Mouse (Mus musculus) CH12F3 (cell line): ENCODE measurements around the gene 2210016L21Rik.
"Not testable (repeated sequence)": the region's sequence is repeated elsewhere in the genome, so short reads cannot be mapped to it uniquely, and the experiment has no call there.

Experiments
- in situ Hi-C: fragments of 300-500 bp; cut with MboI; formaldehyde crosslinking; loops from 2 replicates; pipeline ENCODE4 v1.14.3; 2020; ENCODE audit warnings: low sequenced_read_pairs

Gene 2210016L21Rik

GRCm38 (mm10) chr5:114941138-114941537 lies 820 bp upstream of the 2210016L21Rik start:
- in situ Hi-C loops = not testable (repeated sequence)

- in situ Hi-C loops = no loop called here
These were observed 790 bp downstream of the 2210016L21Rik start for GRCm38 (mm10) chr5:114942766-114943130.

GRCm38 (mm10) chr5:114945072-114945471 lies 3.1 kb downstream of the 2210016L21Rik start:
- in situ Hi-C loops = no loop called here

GRCm38 (mm10) chr5:114948891-114949290 lies 6.9 kb downstream of the 2210016L21Rik start:
- in situ Hi-C loops = no loop called here

GRCm38 (mm10) chr5:114949316-114949715 lies 7.4 kb downstream of the 2210016L21Rik start:
- in situ Hi-C loops = no loop called here

- in situ Hi-C loops = no loop called here
These were observed 7.9 kb downstream of the 2210016L21Rik start for GRCm38 (mm10) chr5:114949812-114950211.

- in situ Hi-C loops = no loop called here
These were observed 8.7 kb downstream of the 2210016L21Rik start for GRCm38 (mm10) chr5:114950669-114951068.

- in situ Hi-C loops = no loop called here
These were observed 9.4 kb downstream of the 2210016L21Rik start for GRCm38 (mm10) chr5:114951279-114951880.

GRCm38 (mm10) chr5:114953326-114953725 lies 11.4 kb downstream of the 2210016L21Rik start:
- in situ Hi-C loops = no loop called here

- in situ Hi-C loops = no loop called here
These were observed 16.1 kb downstream of the 2210016L21Rik start for GRCm38 (mm10) chr5:114958069-114958468.

- in situ Hi-C loops = no loop called here
These were observed 19.8 kb downstream of the 2210016L21Rik start for GRCm38 (mm10) chr5:114961590-114962360.

- in situ Hi-C loops = no loop called here
These were observed 22.5 kb downstream of the 2210016L21Rik start for GRCm38 (mm10) chr5:114964315-114964966.

GRCm38 (mm10) chr5:114964967-114965898 lies 23.3 kb downstream of the 2210016L21Rik start:
- in situ Hi-C loops = no loop called here

GRCm38 (mm10) chr5:114967523-114968268 lies 25.7 kb downstream of the 2210016L21Rik start:
- in situ Hi-C loops = no loop called here

- in situ Hi-C loops = no loop called here
These were observed 26.7 kb downstream of the 2210016L21Rik start for GRCm38 (mm10) chr5:114968651-114969050.

GRCm38 (mm10) chr5:114969064-114969463 lies 27.1 kb downstream of the 2210016L21Rik start:
- in situ Hi-C loops = no loop called here

GRCm38 (mm10) chr5:114969609-114970215 lies 27.8 kb downstream of the 2210016L21Rik start:
- in situ Hi-C loops = no loop called here

GRCm38 (mm10) chr5:114970824-114971227 lies 28.9 kb downstream of the 2210016L21Rik start, which contains the start of gene Hnf1a:
TSS of gene Hnf1a (minus strand) at chr5:114971094.
- in situ Hi-C loops = no loop called here

- in situ Hi-C loops = no loop called here
These were observed 30.2 kb downstream of the 2210016L21Rik start for GRCm38 (mm10) chr5:114972201-114972600.

GRCm38 (mm10) chr5:114973131-114973530 lies 31.2 kb downstream of the 2210016L21Rik start:
- in situ Hi-C loops = no loop called here
